Mouse (Mus musculus) kidney, embryonic 16.5 days (tissue): ENCODE measurements at regions not wholly inside any gene's neighbourhood (a gene's known extent, or its start where the extent isn't known, plus 50 kb on each side); places are given as distances from the start of the nearest gene placed in this dataset.
"Not testable (repeated sequence)": the region's sequence is repeated elsewhere in the genome, so short reads cannot be mapped to it uniquely, and the experiment has no call there.

Experiments
- ATAC-seq: fragments of 200-750 bp; cut with Nextera tagmentation; 2 replicates; pipeline ENCODE4 v1.8.0; 2017; ENCODE audit warnings: moderate TSS enrichment; ENCODE audit not compliant: low FRiP score, low TSS enrichment
- H3K27ac ChIP-seq: fragments of 300-500 bp; sonication (generic); 2 replicates; pipeline ENCODE4 v1.5.1; 2014; ENCODE audit warnings: low read length
- H3K27me3 ChIP-seq: fragments of 300-500 bp; sonication (generic); 2 replicates; pipeline ENCODE4 v1.6.1; 2014; ENCODE audit warnings: low read length, control low read depth, mixed read lengths; ENCODE audit not compliant: insufficient read depth
- H3K36me3 ChIP-seq: fragments of 300-500 bp; sonication (generic); 2 replicates; pipeline ENCODE4 v1.6.1; 2014; ENCODE audit warnings: low read length, control low read depth, mixed read lengths; ENCODE audit not compliant: insufficient read depth
- H3K4me1 ChIP-seq: fragments of 300-500 bp; sonication (generic); 2 replicates; pipeline ENCODE4 v1.6.1; 2014; ENCODE audit warnings: low read length, control low read depth, mixed read lengths; ENCODE audit not compliant: insufficient read depth
- H3K4me2 ChIP-seq: fragments of 300-500 bp; sonication (generic); replicated peaks from 2 replicates; pipeline ENCODE4 v1.6.1; 2014; ENCODE audit warnings: low read depth, low read length
- H3K4me3 ChIP-seq: fragments of 300-500 bp; sonication (generic); 2 replicates; pipeline ENCODE4 v1.5.1; 2014; ENCODE audit warnings: mild to moderate bottlenecking, low read length
- H3K9ac ChIP-seq: fragments of 300-500 bp; sonication (generic); replicated peaks from 2 replicates; pipeline ENCODE4 v1.6.1; 2014; ENCODE audit warnings: low read length
- H3K9me3 ChIP-seq: fragments of 300-500 bp; sonication (generic); 2 replicates; pipeline ENCODE4 v1.6.1; 2016; ENCODE audit warnings: low read length, control low read depth
- WGBS: fragments of 180-500 bp; shearing (Covaris S2); extraction: QIAGEN DNeasy Blood & Tissue Kit; methylation state at CpG from one replicate; pipeline ENCODE4 v1.1.7; 2014; 5-methylcytosine and 5-hydroxymethylcytosine counted together

DNA sequence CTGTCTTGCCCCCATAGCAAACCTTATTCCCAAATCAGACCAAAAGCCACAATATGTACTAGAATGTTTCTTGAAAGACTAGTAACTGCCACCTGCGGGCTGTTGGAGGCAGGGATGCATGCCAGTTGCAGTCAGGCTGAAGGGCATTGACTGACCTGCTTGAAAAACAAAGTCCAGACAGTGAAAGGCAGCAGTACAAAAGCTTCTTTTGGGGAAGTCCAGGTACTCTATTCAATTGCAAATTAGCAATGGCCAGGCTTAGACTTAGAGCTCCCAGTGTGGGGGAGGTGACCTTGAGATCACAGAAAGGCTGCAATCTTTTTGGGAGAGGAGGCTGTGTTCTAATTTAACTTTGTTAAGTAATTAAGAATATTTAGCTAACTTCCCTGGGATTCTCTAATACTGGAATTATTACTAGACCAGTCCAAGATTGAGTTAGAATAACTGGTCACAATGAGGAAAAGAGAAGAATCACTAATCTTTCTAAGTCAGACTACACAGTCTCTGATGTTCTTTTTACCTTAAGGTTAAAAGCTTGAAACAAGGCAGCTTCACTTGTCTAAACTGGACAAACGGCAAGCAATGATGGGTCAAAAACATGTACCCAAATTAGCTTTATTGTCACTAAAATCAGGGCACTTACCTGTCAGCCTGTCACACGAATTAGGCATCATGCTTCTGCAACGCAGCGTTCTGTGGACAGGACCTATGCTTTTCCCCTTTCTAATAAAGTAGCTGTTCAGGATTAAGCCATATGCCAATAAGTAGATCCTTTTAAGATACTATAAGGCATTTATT is 170.9 kb downstream of the Car2 start:
- not testable (repeated sequence) for H3K27me3 ChIP-seq, ATAC-seq, H3K4me2 ChIP-seq, H3K4me1 ChIP-seq, H3K9me3 ChIP-seq, H3K4me3 ChIP-seq, H3K27ac ChIP-seq, H3K36me3 ChIP-seq, H3K9ac ChIP-seq
- 94% methylated on average over 5 of the region's 5 CpGs for WGBS

DNA sequence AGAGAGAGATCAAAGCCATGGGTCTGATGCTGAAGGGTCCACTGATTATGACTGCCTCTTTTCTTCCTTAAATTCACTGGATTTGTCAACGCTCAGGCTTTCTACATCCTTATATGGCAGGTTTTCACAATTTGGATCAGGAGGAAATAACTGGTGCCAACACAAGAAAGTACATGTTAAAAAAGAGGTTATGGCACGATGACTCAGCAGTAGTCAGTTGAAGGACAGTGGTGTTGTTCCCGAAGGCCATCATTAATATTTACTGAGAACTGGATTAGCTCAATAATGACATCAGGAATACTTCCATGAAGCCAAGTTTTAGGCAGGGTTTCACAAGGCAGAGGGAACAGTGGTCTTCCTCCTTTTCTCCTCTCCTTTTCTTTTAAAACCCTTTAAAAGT is 179.6 kb downstream of the Car2 start:
- WGBS = 86% methylated on average over 3 of the region's 3 CpGs
- Histone ChIP-seq H3K4me1 (no peaks in the 10 kb centered on the region), H3K4me3 (no peak overlapping the region), H3K36me3 (no peaks in the 10 kb centered on the region), H3K4me2 (no peak overlapping the region), H3K27me3 (no peaks in the 10 kb centered on the region), H3K9me3 (no peaks in the 10 kb centered on the region), H3K27ac (no peak overlapping the region), H3K9ac (no peak overlapping the region)
- ATAC-seq = no peak

DNA sequence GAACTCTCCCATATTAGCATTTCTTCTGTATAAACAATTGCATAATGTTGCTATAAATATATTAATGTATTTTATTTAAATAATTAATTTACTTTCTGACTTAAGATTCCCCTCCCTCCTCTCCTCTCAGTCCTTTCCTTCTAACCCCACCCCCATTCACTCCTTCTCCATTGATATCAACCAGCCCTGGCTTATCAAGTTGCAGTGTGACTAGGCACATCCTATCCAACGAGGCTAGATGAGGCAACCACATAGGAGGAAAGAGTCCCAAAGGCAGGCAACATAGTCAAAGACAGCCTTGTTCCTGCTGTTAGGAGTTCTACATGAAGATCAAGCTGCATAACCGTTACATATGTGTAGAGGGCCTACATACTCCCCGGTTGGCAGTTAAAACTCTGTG is 182.2 kb downstream of the Car2 start:
- Histone ChIP-seq H3K36me3 (no peaks in the 10 kb centered on the region), H3K4me1 (no peaks in the 10 kb centered on the region), H3K27ac (no peak overlapping the region), H3K27me3 (no peaks in the 10 kb centered on the region), H3K4me3 (no peak overlapping the region), H3K9me3 (no peaks in the 10 kb centered on the region), H3K4me2 (no peak overlapping the region), H3K9ac (no peak overlapping the region)
- ATAC-seq = no peak
- 84% methylated on average over 3 of the region's 3 CpGs for WGBS

DNA sequence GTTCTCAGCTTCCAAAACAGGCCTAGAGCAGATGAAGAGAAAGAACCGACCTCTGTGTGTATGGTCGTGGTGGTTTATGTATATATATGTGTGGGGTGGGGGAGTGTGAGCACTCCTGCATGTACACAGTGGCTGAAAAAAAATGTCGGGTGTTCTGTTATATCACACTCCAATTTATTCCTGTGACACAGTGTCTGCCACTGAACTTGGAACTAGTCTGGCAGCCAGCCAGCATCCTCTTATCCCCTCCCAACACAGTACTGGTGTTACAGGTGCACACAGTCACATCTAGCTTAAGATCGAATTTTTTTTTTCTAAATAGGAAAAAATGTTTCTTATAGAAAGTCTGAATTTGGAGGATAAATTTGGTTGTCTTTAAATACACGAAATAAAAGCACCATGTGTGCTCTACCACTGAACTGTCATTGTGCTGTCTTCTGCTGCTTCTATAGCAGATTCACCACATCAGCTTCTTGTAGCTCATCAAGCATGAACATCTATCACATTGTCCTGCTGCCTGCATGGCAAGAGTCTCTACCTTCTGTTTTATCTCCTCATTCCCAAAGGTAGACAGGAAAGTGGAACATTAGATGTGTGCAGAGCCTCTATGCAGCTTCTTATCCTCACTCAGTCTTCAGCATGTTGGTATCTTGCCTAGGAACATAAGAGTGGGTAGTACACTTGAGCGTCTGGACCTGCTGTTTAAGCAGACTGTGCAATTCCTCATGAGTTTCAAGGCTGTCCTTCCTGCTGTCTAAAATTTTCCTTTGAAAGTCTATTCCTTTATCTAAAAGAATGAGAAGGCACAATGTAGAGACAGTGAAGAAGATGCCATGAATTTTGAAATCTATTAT is 185.2 kb downstream of the Car2 start:
- no peak overlapping the region for H3K4me2 ChIP-seq
- no peaks in the 10 kb centered on the region for H3K4me1 ChIP-seq
- 76% methylated on average over 6 of the region's 6 CpGs for WGBS
- no peak overlapping the region for H3K27ac ChIP-seq
- no peak overlapping the region for H3K4me3 ChIP-seq
- ATAC-seq = no peak
- H3K27me3 ChIP-seq = no peaks in the 10 kb centered on the region
- no peak overlapping the region for H3K9ac ChIP-seq
- no peaks in the 10 kb centered on the region for H3K9me3 ChIP-seq
- H3K36me3 ChIP-seq = no peaks in the 10 kb centered on the region

DNA sequence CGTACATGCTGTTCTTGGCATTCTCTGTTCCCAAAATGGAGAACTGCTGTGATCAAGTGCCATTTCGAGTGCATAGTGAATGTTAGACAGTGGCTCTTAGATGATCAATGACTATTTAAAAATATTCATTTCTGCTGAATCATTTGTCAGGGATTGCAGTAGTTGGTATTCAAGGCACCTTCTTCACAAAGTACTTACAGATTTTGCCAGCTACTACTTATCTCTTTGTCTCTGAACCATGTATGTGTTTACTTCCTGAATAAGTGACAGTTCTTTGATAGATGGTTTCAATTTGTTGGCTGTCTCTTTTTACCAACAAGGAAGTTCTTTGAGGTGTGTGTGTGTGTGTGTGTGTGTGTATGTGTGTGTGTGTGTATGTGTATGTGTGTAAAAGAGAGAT is 187.3 kb downstream of the Car2 start:
- Histone ChIP-seq H3K4me2 (no peak overlapping the region), H3K36me3 (no peaks in the 10 kb centered on the region), H3K27me3 (no peaks in the 10 kb centered on the region), H3K4me3 (no peak overlapping the region), H3K4me1 (no peaks in the 10 kb centered on the region), H3K27ac (no peak overlapping the region), H3K9ac (no peak overlapping the region), H3K9me3 (no peaks in the 10 kb centered on the region)
- 90% methylated on average over 2 of the region's 2 CpGs for WGBS
- ATAC-seq = no peak

DNA sequence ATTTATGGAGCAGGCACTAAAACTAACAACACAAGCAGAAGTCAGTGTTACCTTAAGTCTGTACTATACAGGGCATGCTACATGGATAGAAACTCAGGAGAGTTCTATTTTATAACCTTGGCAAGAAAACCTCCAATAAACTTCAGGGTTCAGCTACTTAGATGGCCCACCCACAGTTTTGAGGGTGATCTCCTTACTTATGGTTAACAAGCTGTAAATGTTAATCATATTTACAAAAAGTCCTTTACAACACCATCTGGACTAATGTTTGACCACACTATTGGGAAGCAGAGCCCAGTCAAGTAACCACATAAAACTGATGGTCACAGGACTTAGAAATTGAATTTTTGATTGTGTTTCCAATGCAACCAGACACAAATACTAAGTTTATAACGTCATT is 187.8 kb downstream of the Car2 start:
- no peaks in the 10 kb centered on the region for H3K9me3 ChIP-seq
- WGBS = 66% methylated on average over 1 of the region's 1 CpGs
- no peak overlapping the region for H3K4me2 ChIP-seq
- H3K4me3 ChIP-seq = no peak overlapping the region
- no peaks in the 10 kb centered on the region for H3K4me1 ChIP-seq
- H3K36me3 ChIP-seq = no peaks in the 10 kb centered on the region
- no peak for ATAC-seq
- no peak overlapping the region for H3K27ac ChIP-seq
- H3K9ac ChIP-seq = no peak overlapping the region
- no peaks in the 10 kb centered on the region for H3K27me3 ChIP-seq

DNA sequence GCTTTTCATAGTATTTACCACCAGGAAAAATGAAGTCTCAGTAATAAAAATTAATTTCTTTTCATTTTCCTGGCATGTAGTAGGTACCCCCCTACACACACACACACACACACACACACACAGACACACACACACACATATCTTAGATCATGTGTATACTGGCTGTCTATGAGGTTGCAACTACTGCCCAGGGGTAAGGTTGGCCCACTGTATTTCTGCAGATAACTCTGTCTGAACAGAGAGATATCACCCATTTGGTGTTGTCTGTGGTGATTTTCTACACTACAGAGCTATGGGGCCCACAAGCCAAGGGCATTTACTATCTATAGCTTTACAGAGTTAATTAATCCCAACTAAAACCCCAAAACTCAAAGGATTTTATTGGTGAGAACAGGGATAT is 188.9 kb downstream of the Car2 start:
- no peaks in the 10 kb centered on the region for H3K9me3 ChIP-seq
- no peak overlapping the region for H3K27ac ChIP-seq
- no peaks in the 10 kb centered on the region for H3K36me3 ChIP-seq
- H3K9ac ChIP-seq = no peak overlapping the region
- no peak for ATAC-seq
- H3K4me1 ChIP-seq = no peaks in the 10 kb centered on the region
- no peaks in the 10 kb centered on the region for H3K27me3 ChIP-seq
- no peak overlapping the region for H3K4me3 ChIP-seq
- H3K4me2 ChIP-seq = no peak overlapping the region

DNA sequence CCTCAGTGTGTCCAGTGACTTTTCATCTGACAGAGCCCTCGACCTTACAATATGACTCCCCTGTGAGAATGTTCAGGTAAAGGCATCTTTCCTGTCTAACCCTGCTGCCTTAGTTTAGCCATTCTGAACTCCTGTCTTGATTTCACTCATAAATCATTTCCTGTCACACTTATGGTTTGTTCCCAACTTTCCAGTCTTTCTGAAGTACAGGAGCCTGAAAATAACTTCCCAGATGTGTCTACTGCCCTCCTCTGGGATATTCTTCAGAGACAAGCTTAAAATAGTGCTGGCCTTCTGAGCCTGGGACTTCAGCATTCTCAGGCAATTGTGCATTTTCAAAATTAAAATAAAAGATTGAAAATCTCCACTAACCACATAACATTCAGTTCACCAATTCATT is 204.1 kb downstream of the Car2 start:
- H3K27me3 ChIP-seq = no peaks in the 10 kb centered on the region
- H3K4me3 ChIP-seq = no peak overlapping the region
- no peak overlapping the region for H3K9ac ChIP-seq
- ATAC-seq = no peak
- H3K36me3 ChIP-seq = no peaks in the 10 kb centered on the region
- H3K9me3 ChIP-seq = no peaks in the 10 kb centered on the region
- no peaks in the 10 kb centered on the region for H3K4me1 ChIP-seq
- no peak overlapping the region for H3K27ac ChIP-seq
- WGBS = 57% methylated on average over 1 of the region's 1 CpGs
- H3K4me2 ChIP-seq = no peak overlapping the region

DNA sequence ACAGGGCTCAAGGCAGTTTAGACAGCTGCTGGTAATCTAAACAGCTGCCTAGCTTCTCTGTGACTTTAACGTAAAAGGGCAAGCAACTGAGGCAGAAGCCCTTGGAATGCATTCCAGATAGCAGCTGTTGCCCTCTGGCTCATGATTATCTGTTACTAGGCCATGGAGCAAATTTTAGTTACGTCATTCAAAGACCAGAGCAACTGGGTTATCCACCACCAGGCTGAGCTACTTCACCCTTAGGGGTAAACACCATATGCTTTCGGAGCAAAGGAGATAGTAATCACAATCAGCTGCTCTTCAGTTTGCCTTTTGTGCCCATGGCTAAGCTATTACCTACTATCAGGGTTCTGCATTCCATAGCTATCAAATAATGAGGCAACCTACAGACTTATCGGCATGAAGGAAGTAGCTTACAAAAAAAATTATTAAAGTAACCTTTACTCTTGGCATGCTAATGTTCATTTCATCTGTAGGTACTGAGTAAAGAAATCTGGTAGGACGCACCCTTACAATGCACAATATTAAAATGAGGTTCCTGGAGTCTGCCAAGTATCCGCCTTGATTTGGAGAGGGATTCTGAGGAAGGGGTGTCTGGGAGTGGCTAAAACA is 212.2 kb downstream of the Car2 start:
- Histone ChIP-seq H3K4me2 (no peak overlapping the region), H3K27me3 (no peaks in the 10 kb centered on the region)
- 70% methylated on average over 6 of the region's 6 CpGs for WGBS

DNA sequence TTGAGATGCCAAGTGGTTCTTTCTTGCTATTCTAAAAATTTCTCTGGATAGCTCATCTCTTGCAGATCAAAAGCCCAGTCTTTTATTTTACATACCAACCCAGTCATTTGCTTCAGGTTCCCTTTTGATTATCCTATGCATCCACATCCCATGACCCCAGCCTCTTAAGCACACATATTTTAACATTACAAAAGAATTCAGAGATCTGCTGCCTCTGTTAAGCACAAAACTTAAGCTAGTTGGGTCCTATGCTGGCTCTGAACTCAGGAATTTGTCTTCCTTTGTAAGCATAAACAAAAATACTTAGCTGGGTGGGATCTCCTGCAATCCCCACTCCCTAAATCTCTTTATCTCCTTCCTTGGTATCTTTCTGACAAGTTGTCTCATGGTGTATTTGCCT is 212.9 kb downstream of the Car2 start:
- H3K9ac ChIP-seq = no peak overlapping the region
- H3K4me2 ChIP-seq = no peak overlapping the region
- H3K27ac ChIP-seq = no peak overlapping the region
- no peaks in the 10 kb centered on the region for H3K4me1 ChIP-seq
- H3K36me3 ChIP-seq = no peaks in the 10 kb centered on the region
- ATAC-seq = no peak
- H3K27me3 ChIP-seq = no peaks in the 10 kb centered on the region
- no peak overlapping the region for H3K4me3 ChIP-seq
- H3K9me3 ChIP-seq = no peaks in the 10 kb centered on the region

More for the DNA sequence above, 212.2 kb downstream of the Car2 start:
- ATAC-seq = no peak
- no peak overlapping the region for H3K4me3 ChIP-seq
- no peak overlapping the region for H3K9ac ChIP-seq
- H3K27ac ChIP-seq = no peak overlapping the region
- H3K36me3 ChIP-seq = no peaks in the 10 kb centered on the region
- no peaks in the 10 kb centered on the region for H3K9me3 ChIP-seq
- no peaks in the 10 kb centered on the region for H3K4me1 ChIP-seq
